Mouse (Mus musculus): ENCODE data around the gene Slmap.

- TF ChIP-seq CTCF (conservative IDR thresholded peaks at IDR 0.05 in 1 of 2, IDR thresholded peaks at IDR 0.05 in 1 of 2; ENCODE audit: low read depth in 2 of 2, low read length in 2 of 2) (no peak), UBTF (IDR thresholded peaks at IDR 0.05; ENCODE audit: low read depth, low read length) (no peak), POLR2A (IDR thresholded peaks at IDR 0.05; ENCODE audit: low read depth, low read length) (no peak), TCF12 (IDR thresholded peaks at IDR 0.05; ENCODE audit: low read depth, low read length) (no peak), SMC3 (IDR thresholded peaks at IDR 0.05; ENCODE audit: low read depth, low read length) (no peak), E2F4 (IDR thresholded peaks at IDR 0.05; ENCODE audit: insufficient replicate concordance, low read depth, low read length) (no peak), MAX (IDR thresholded peaks at IDR 0.05; ENCODE audit: low read length) (no peak), ZNF384 (IDR thresholded peaks at IDR 0.05; ENCODE audit: low read depth, low read length) (no peak), CHD1 (IDR thresholded peaks at IDR 0.05; ENCODE audit: low read depth, low read length) (0 out of 2 replicates have a peak, but pooled peaks have one; percentile 6), RAD21 (IDR thresholded peaks at IDR 0.05; ENCODE audit: low read depth, low read length) (no peak), MAZ (IDR thresholded peaks at IDR 0.05; ENCODE audit: low read depth, low read length) (no peak), IRF4 (IDR thresholded peaks at IDR 0.05; ENCODE audit: low read depth, low read length) (no peak), EP300 (IDR thresholded peaks at IDR 0.05; ENCODE audit: low read length) (no peak)
Measured at GRCm38 (mm10) chr14:26533267-26533666, 1.5 kb downstream of the Slmap start.
